ENCODE assay signal across 8 mouse cellular contexts in genomic region chr4:140648443-140649206, GRCm38 (mm10). TPM values are rescaled to one million over a fixed set of nuclear protein-coding genes. Genes with fewer than 3 reads are reported as not detected.
DNase-seq lines count a peak whose midpoint lies in the region; ATAC-seq and TF ChIP-seq lines count a peak whose summit lies in the region.

No protein-coding gene starts in this region.

- peak; percentile 81 for ATAC-seq in heart, embryonic 12.5 days (ENCODE audit: insufficient number of reproducible peaks, low FRiP score)
- peak; percentile 70 for ATAC-seq in midbrain, postnatal 0 days (ENCODE audit: low FRiP score)

- intact Hi-C loops in heart, postnatal 25 days (cut with DNase I): loop anchor here (1.0 kb wide), 1 partner anchor 34 kb away; no protein-coding TSS in a partner anchor
- intact Hi-C loops in left cerebral cortex, postnatal 36 days (cut with DNase I): no loop called here

- peaks cover 35% of the 10 kb centered on the region for H3K4me1 ChIP-seq in heart, embryonic 12.5 days (replicated peaks)
- peaks cover 8% of the 10 kb centered on the region for H3K4me1 ChIP-seq in midbrain, postnatal 0 days (ENCODE audit: insufficient read depth, low read length)

- DNase-seq in heart, adult 18-20 months: peak; percentile 51 to 67
- no peak for DNase-seq in heart, postnatal 25 days (ENCODE audit: low spot score)
- DNase-seq in MN1 (ENCODE audit: low spot score): peak; percentile 58
- DNase-seq in embryo, embryonic 10.5 days (ENCODE audit: low spot score): peak; percentile 66
- peak; percentile 47 to 71 for DNase-seq in left cerebral cortex, postnatal 36 days (ENCODE audit: low spot score in 2 of 2)
- DNase-seq in midbrain, postnatal 0 days (ENCODE audit: low spot score): peak; percentile 55
- no peak for DNase-seq in spleen, postnatal 36 days (ENCODE audit: low spot score in 2 of 2)

- H3K9ac ChIP-seq in heart, embryonic 12.5 days: peak overlapping the region; percentile 98
- peak overlapping the region; percentile 99 for H3K9ac ChIP-seq in midbrain, postnatal 0 days (replicated peaks; ENCODE audit: low read length, poor library complexity, severe bottlenecking)

- H3K4me3 ChIP-seq in heart, embryonic 12.5 days: peak overlapping the region; percentile 93
- peak overlapping the region; percentile 65 for H3K4me3 ChIP-seq in midbrain, postnatal 0 days (ENCODE audit: low read depth, low read length)

- H3K9me3 ChIP-seq in heart, embryonic 12.5 days (replicated peaks): no peaks in the 10 kb centered on the region
- H3K9me3 ChIP-seq in midbrain, postnatal 0 days (ENCODE audit: low read length): no peaks in the 10 kb centered on the region

- peak overlapping the region; percentile 83 for H3K27ac ChIP-seq in heart, embryonic 12.5 days (ENCODE audit: poor library complexity, severe bottlenecking)
- peak overlapping the region; percentile 97 for H3K27ac ChIP-seq in midbrain, postnatal 0 days (ENCODE audit: low read depth, low read length)

- TF ChIP-seq CTCF in midbrain, postnatal 0 days (IDR thresholded peaks at IDR 0.05): no peak

- peak overlapping the region; percentile 77 for H3K4me2 ChIP-seq in heart, embryonic 12.5 days
- peak overlapping the region; percentile 89 for H3K4me2 ChIP-seq in midbrain, postnatal 0 days (ENCODE audit: low read depth, low read length, poor library complexity, severe bottlenecking)

- H3K36me3 ChIP-seq in heart, embryonic 12.5 days: 0 out of 2 replicates have a peak, but pooled peaks cover 9% of the 10 kb centered on the region
- H3K36me3 ChIP-seq in midbrain, postnatal 0 days (ENCODE audit: insufficient read depth, low read length): no peaks in the 10 kb centered on the region

- peaks cover 6% of the 10 kb centered on the region; the same call in 1 of the 2 replicates for H3K27me3 ChIP-seq in heart, embryonic 12.5 days (replicated peaks)
- H3K27me3 ChIP-seq in midbrain, postnatal 0 days (ENCODE audit: insufficient read depth, low read length): no peaks in the 10 kb centered on the region

- under 1% methylated on average over 40 of the region's 50 CpGs for WGBS in heart, embryonic 12.5 days
- WGBS in midbrain, postnatal 0 days: under 1% methylated on average over 29 of the region's 50 CpGs

RNA-seq across cellular contexts. Expression of gene Arhgef10l, which starts 17.2 kb away (rescaled TPM):
- 10 to 100 TPM; 68.5 to 72.7 TPM for total RNA-seq in heart, adult 18-20 months (2021)
- total RNA-seq in heart, postnatal 25 days (2021): 10 to 100 TPM; 62.4 to 63.9 TPM
- polyA plus RNA-seq in heart, embryonic 12.5 days (2016; fragmentation: Nextera tagmentation; extraction: Ambion mirVana): 20.1 and 21.0 TPM in 2 replicates
- total RNA-seq in left cerebral cortex, postnatal 36 days (2021): 10 to 100 TPM; 61.0 to 63.4 TPM
- total RNA-seq in midbrain, postnatal 0 days (2014; rRNA removed): 68.7 and 81.1 TPM in 2 replicates
- 20.7 and 23.1 TPM in 2 replicates for polyA plus RNA-seq in midbrain, postnatal 0 days (2015; fragmentation: Nextera tagmentation; extraction: Ambion mirVana)

RNA-seq across cellular contexts. Expression of gene Rcc2, which starts 51.7 kb away (rescaled TPM):
- total RNA-seq in heart, adult 18-20 months (2021): 10 to 100 TPM; 12.2 to 14.9 TPM
- total RNA-seq in heart, postnatal 25 days (2021): 10 to 100 TPM; 15.0 to 15.3 TPM
- polyA plus RNA-seq in heart, embryonic 12.5 days (2016; fragmentation: Nextera tagmentation; extraction: Ambion mirVana): 38.5 and 40.6 TPM in 2 replicates
- 10 to 100 TPM; 74.7 to 84.4 TPM for total RNA-seq in left cerebral cortex, postnatal 36 days (2021)
- total RNA-seq in midbrain, postnatal 0 days (2014; rRNA removed): 40.0 and 51.2 TPM in 2 replicates
- polyA plus RNA-seq in midbrain, postnatal 0 days (2015; fragmentation: Nextera tagmentation; extraction: Ambion mirVana): 11.5 and 13.2 TPM in 2 replicates

Comparison
In these comparisons a context has a peak if more than half of its experiments do, and no peak if none do; other contexts are left out.
1. DNase-seq: peak in heart, adult 18-20 months (2 of 2), MN1 (single experiment), embryo, embryonic 10.5 days (single experiment), left cerebral cortex, postnatal 36 days (2 of 2) and midbrain, postnatal 0 days (single experiment); none in heart, postnatal 25 days (single experiment) and spleen, postnatal 36 days (0 of 2).